Mouse (Mus musculus): ENCODE measurements around the gene Rgs5. TPM values are rescaled to one million over a fixed set of nuclear protein-coding genes. Genes with fewer than 3 reads are reported as not detected.

Gene Rgs5
- total and polyA plus RNA-seq, 3 experiments, result 123 to 305 (median 286) TPM

GRCm38 (mm10) chr1:169697236-169697635 lies 41.9 kb downstream of the Rgs5 start:
- no peak overlapping the region for H3K4me3 ChIP-seq
- H3K79me2 ChIP-seq (replicated peaks; ENCODE audit: control insufficient read depth, insufficient read depth, low read length), result no peaks in the 10 kb centered on the region
- no peaks in the 10 kb centered on the region for H3K4me1 ChIP-seq (ENCODE audit: control insufficient read depth, insufficient read depth, low read length)
- no peaks in the 10 kb centered on the region for H3K36me3 ChIP-seq (ENCODE audit: control insufficient read depth, insufficient read depth, low read length)
- no peak for DNase-seq
- intact Hi-C loops (cut with DNase I), result no loop called here
- H3K27ac ChIP-seq, result no peak overlapping the region
- no peaks in the 10 kb centered on the region for H3K27me3 ChIP-seq (ENCODE audit: control insufficient read depth, insufficient read depth, low read length)
- no peak overlapping the region for H3K9ac ChIP-seq (ENCODE audit: low read depth, low read length)
- WGBS, result 64% methylated on average over 4 of the region's 4 CpGs
- TF ChIP-seq POLR2A (IDR thresholded peaks at IDR 0.05; ENCODE audit: insufficient read depth, low read depth, low read length) (no peak), CTCF (IDR thresholded peaks at IDR 0.05) (no peak), EP300 (IDR thresholded peaks at IDR 0.05; ENCODE audit: insufficient read depth, low read depth, low read length) (no peak)

- no peak for DNase-seq
- intact Hi-C loops (cut with DNase I), result no loop called here
- H3K36me3 ChIP-seq (ENCODE audit: control insufficient read depth, insufficient read depth, low read length), result no peaks in the 10 kb centered on the region
- 81% methylated on average over 2 of the region's 2 CpGs for WGBS
- no peak overlapping the region for H3K9ac ChIP-seq (ENCODE audit: low read depth, low read length)
- H3K27me3 ChIP-seq (ENCODE audit: control insufficient read depth, insufficient read depth, low read length), result no peaks in the 10 kb centered on the region
- H3K4me3 ChIP-seq, result no peak overlapping the region
- H3K79me2 ChIP-seq (replicated peaks; ENCODE audit: control insufficient read depth, insufficient read depth, low read length), result no peaks in the 10 kb centered on the region
- no peak overlapping the region; the same call in 1 of the 2 replicates for H3K27ac ChIP-seq
- no peaks in the 10 kb centered on the region for H3K4me1 ChIP-seq (ENCODE audit: control insufficient read depth, insufficient read depth, low read length)
- TF ChIP-seq POLR2A (IDR thresholded peaks at IDR 0.05; ENCODE audit: insufficient read depth, low read depth, low read length) (no peak), EP300 (IDR thresholded peaks at IDR 0.05; ENCODE audit: insufficient read depth, low read depth, low read length) (no peak), CTCF (IDR thresholded peaks at IDR 0.05) (no peak)
Measured at GRCm38 (mm10) chr1:169699184-169699583, 43.9 kb downstream of the Rgs5 start.

- 76% methylated on average over 4 of the region's 4 CpGs for WGBS
- Histone ChIP-seq H3K4me1 (ENCODE audit: control insufficient read depth, insufficient read depth, low read length) (no peaks in the 10 kb centered on the region), H3K36me3 (ENCODE audit: control insufficient read depth, insufficient read depth, low read length) (no peaks in the 10 kb centered on the region), H3K27ac (no peak overlapping the region), H3K4me3 (no peak overlapping the region), H3K27me3 (ENCODE audit: control insufficient read depth, insufficient read depth, low read length) (no peaks in the 10 kb centered on the region), H3K9ac (ENCODE audit: low read depth, low read length) (no peak overlapping the region), H3K79me2 (replicated peaks; ENCODE audit: control insufficient read depth, insufficient read depth, low read length) (no peaks in the 10 kb centered on the region)
- TF ChIP-seq CTCF (IDR thresholded peaks at IDR 0.05), result no peak
- no peak for TF ChIP-seq EP300 (IDR thresholded peaks at IDR 0.05; ENCODE audit: insufficient read depth, low read depth, low read length)
- no peak for TF ChIP-seq POLR2A (IDR thresholded peaks at IDR 0.05; ENCODE audit: insufficient read depth, low read depth, low read length)
- intact Hi-C loops (cut with DNase I), result no loop called here
- DNase-seq, result no peak
Measured at GRCm38 (mm10) chr1:169704395-169705087, 49.2 kb downstream of the Rgs5 start.

DNA sequence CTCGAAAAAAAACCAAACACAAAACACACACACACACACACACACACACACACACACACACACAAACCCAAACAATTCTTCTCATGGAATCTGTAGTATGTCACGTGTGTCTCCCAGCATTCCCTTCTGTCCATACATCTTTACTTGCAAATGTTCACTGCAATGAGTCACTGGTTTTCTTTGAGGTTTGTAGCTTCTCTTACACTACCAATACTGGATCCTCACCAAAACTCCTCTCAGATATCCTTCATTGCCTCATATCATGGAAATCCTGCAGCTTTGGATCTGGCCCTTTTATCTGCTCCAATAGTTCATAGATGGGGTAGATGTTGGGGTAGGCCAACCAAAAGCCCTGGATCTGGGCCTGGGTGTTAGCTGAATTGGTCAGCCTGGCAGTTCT lies 66.5 kb downstream of the Rgs5 start:
- Histone ChIP-seq H3K27ac (no peak overlapping the region), H3K4me1 (ENCODE audit: control insufficient read depth, insufficient read depth, low read length) (no peaks in the 10 kb centered on the region; the same call in 1 of the 2 replicates), H3K9ac (ENCODE audit: low read depth, low read length) (no peak overlapping the region), H3K36me3 (ENCODE audit: control insufficient read depth, insufficient read depth, low read length) (no peaks in the 10 kb centered on the region), H3K4me3 (no peak overlapping the region), H3K79me2 (replicated peaks; ENCODE audit: control insufficient read depth, insufficient read depth, low read length) (no peaks in the 10 kb centered on the region), H3K27me3 (ENCODE audit: control insufficient read depth, insufficient read depth, low read length) (no peaks in the 10 kb centered on the region)
- DNase-seq, result no peak
- no peak for TF ChIP-seq EP300 (IDR thresholded peaks at IDR 0.05; ENCODE audit: insufficient read depth, low read depth, low read length)
- no peak for TF ChIP-seq POLR2A (IDR thresholded peaks at IDR 0.05; ENCODE audit: insufficient read depth, low read depth, low read length)
- no peak for TF ChIP-seq CTCF (IDR thresholded peaks at IDR 0.05)
- intact Hi-C loops (cut with DNase I), result no loop called here
- WGBS, result 75% methylated on average over 2 of the region's 2 CpGs

GRCm38 (mm10) chr1:169726319-169726718 lies 71.0 kb downstream of the Rgs5 start:
- no peaks in the 10 kb centered on the region; the same call in 1 of the 2 replicates for H3K4me1 ChIP-seq (ENCODE audit: control insufficient read depth, insufficient read depth, low read length)
- no peaks in the 10 kb centered on the region for H3K79me2 ChIP-seq (replicated peaks; ENCODE audit: control insufficient read depth, insufficient read depth, low read length)
- DNase-seq, result no peak
- H3K27ac ChIP-seq, result peak overlapping the region; percentile 23
- no peaks in the 10 kb centered on the region for H3K36me3 ChIP-seq (ENCODE audit: control insufficient read depth, insufficient read depth, low read length)
- intact Hi-C loops (cut with DNase I), result no loop called here
- H3K4me3 ChIP-seq, result no peak overlapping the region
- no peaks in the 10 kb centered on the region for H3K27me3 ChIP-seq (ENCODE audit: control insufficient read depth, insufficient read depth, low read length)
- TF ChIP-seq POLR2A (IDR thresholded peaks at IDR 0.05; ENCODE audit: insufficient read depth, low read depth, low read length) (no peak), EP300 (IDR thresholded peaks at IDR 0.05; ENCODE audit: insufficient read depth, low read depth, low read length) (no peak), CTCF (IDR thresholded peaks at IDR 0.05) (no peak)
- 54% methylated on average over 3 of the region's 3 CpGs for WGBS
- H3K9ac ChIP-seq (ENCODE audit: low read depth, low read length), result no peak overlapping the region

DNA sequence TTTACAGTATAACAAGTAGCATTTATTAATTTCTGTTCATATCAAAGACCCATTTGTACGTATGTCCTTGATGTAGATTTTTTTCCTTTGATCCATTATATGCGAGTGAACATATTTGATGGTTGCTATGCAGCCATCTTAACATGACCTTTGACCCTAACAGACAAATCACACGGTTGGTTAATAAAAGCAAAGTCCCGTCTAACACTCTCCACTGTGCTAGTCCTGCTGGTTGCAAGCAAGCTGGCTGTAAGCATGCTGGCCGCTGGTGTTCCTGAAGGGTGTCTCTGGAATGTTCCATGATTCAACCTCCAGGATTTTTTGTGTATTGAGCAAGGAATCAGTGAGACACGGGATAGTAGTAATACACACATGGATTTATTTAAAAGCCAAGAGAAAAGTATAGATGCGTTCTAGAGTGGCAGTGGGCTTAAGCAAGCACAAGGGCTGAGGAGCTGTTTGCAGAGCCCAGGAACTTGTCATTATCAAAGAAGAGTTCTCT lies 75.3 kb downstream of the Rgs5 start:
- H3K27me3 ChIP-seq (ENCODE audit: control insufficient read depth, insufficient read depth, low read length), result no peaks in the 10 kb centered on the region
- TF ChIP-seq CTCF (IDR thresholded peaks at IDR 0.05) (no peak), EP300 (IDR thresholded peaks at IDR 0.05; ENCODE audit: insufficient read depth, low read depth, low read length) (no peak), POLR2A (IDR thresholded peaks at IDR 0.05; ENCODE audit: insufficient read depth, low read depth, low read length) (no peak)
- intact Hi-C loops (cut with DNase I), result no loop called here

More for the DNA sequence above, 75.3 kb downstream of the Rgs5 start:
- H3K79me2 ChIP-seq (replicated peaks; ENCODE audit: control insufficient read depth, insufficient read depth, low read length), result no peaks in the 10 kb centered on the region
- no peak overlapping the region for H3K4me3 ChIP-seq
- no peak overlapping the region for H3K9ac ChIP-seq (ENCODE audit: low read depth, low read length)
- no peaks in the 10 kb centered on the region; the same call in 1 of the 2 replicates for H3K4me1 ChIP-seq (ENCODE audit: control insufficient read depth, insufficient read depth, low read length)
- no peak overlapping the region for H3K27ac ChIP-seq
- no peaks in the 10 kb centered on the region for H3K36me3 ChIP-seq (ENCODE audit: control insufficient read depth, insufficient read depth, low read length)
- 77% methylated on average over 7 of the region's 7 CpGs for WGBS
- no peak for DNase-seq
